Mouse (Mus musculus) limb, embryonic 10.5 days (tissue): ENCODE results near the gene Pbx4. TPM values are rescaled to one million over a fixed set of nuclear protein-coding genes. Genes with fewer than 3 reads are reported as not detected.

Experiments used
- DNase-seq: peaks from one replicate; pipeline ENCODE4 v3.0.0-alpha.2; 2017; ENCODE audit warnings: low spot score
- H3K27ac ChIP-seq: fragments of 300-500 bp; sonication (generic); 2 replicates; pipeline ENCODE4 v1.5.1; 2016; ENCODE audit warnings: mild to moderate bottlenecking
- H3K27me3 ChIP-seq: fragments of 300-500 bp; sonication (generic); 2 replicates; pipeline ENCODE4 v1.6.1; 2016; ENCODE audit warnings: low read depth, mild to moderate bottlenecking; ENCODE audit not compliant: poor library complexity, severe bottlenecking
- H3K36me3 ChIP-seq: fragments of 300-500 bp; sonication (generic); 2 replicates; pipeline ENCODE4 v1.6.1; 2016; ENCODE audit warnings: mild to moderate bottlenecking, moderate library complexity
- H3K4me1 ChIP-seq: fragments of 300-500 bp; sonication (generic); 2 replicates; pipeline ENCODE4 v1.6.1; 2016
- H3K4me3 ChIP-seq: fragments of 300-500 bp; sonication (generic); 2 replicates; pipeline ENCODE4 v1.5.1; 2016; ENCODE audit warnings: mild to moderate bottlenecking, moderate library complexity
- H3K9me3 ChIP-seq: fragments of 300-500 bp; sonication (generic); replicated peaks from 2 replicates; pipeline ENCODE4 v1.6.1; 2016; ENCODE audit warnings: mild to moderate bottlenecking
- WGBS: fragments of 180-500 bp; shearing (Covaris S2); methylation state at CpG from one replicate; pipeline ENCODE4 v1.1.7; 2016; 5-methylcytosine and 5-hydroxymethylcytosine counted together
- polyA plus RNA-seq: library from polyadenylated mRNA; unstranded; fragments of >200 nt; fragmentation: Nextera tagmentation; extraction: Ambion mirVana; gene quantifications from 2 replicates; pipeline ENCODE4 v1.2.1, GENCODE M21; 2016

The Pbx4 gene
- polyA plus RNA-seq, 1 experiment from 2014 or later: 9.6 TPM

DNA sequence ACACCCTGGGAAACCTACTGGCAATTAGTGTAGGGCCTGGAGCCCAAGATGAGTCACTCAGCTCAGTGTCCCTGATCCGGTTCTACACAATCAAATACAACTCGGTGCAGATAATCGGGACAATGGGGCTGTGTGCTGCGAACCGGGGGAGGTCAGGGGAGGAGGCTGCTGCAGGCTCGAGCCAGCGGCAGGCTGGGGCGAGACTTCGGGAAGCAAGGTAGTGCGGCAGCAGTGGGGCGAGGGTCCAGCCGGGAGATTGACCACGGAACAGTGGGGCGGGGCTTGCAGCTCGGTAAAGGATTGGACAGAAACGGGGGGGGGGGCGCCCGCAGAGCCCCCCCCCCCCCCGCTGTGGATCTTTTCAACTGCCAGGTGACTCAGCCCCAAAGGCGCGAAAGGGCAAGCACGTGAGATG is 10.3 kb upstream of the Pbx4 start:
- peaks cover 58% of the 10 kb centered on the region for H3K36me3 ChIP-seq
- DNase-seq: no peak

GRCm38 (mm10) chr8:69822386-69823191 is 9.7 kb upstream of the Pbx4 start, which contains the start of gene Lpar2:
Lpar2 (plus strand) TSS chr8:69822429.
- Histone ChIP-seq H3K4me3 (peak within 1 kb of the TSS; percentile 74), H3K9me3 (no peaks in the 10 kb centered on the region), H3K27me3 (no peaks in the 10 kb centered on the region), H3K27ac (peak within 1 kb of the TSS; percentile 91), H3K36me3 (peaks cover 58% of the 10 kb centered on the region), H3K4me1 (peaks cover 43% of the 10 kb centered on the region)
- WGBS: under 1% methylated on average over 33 of the region's 35 CpGs
- peak; percentile 89 for DNase-seq

More for the DNA sequence above, 10.3 kb upstream of the Pbx4 start:
- Histone ChIP-seq H3K27ac (peak overlapping the region; percentile 91), H3K4me1 (peaks cover 43% of the 10 kb centered on the region), H3K4me3 (peak overlapping the region; percentile 74), H3K27me3 (no peaks in the 10 kb centered on the region), H3K9me3 (no peaks in the 10 kb centered on the region)
- WGBS: 1% methylated on average over 16 of the region's 22 CpGs

- 97% methylated on average over 12 of the region's 12 CpGs for WGBS
- Histone ChIP-seq H3K27me3 (no peaks in the 10 kb centered on the region), H3K9me3 (no peaks in the 10 kb centered on the region), H3K27ac (no peak overlapping the region), H3K4me1 (peaks cover 35% of the 10 kb centered on the region), H3K36me3 (peaks cover 70% of the 10 kb centered on the region), H3K4me3 (no peak overlapping the region)
- no peak for DNase-seq
Measured at GRCm38 (mm10) chr8:69826371-69826770, 5.9 kb upstream of the Pbx4 start.

DNA sequence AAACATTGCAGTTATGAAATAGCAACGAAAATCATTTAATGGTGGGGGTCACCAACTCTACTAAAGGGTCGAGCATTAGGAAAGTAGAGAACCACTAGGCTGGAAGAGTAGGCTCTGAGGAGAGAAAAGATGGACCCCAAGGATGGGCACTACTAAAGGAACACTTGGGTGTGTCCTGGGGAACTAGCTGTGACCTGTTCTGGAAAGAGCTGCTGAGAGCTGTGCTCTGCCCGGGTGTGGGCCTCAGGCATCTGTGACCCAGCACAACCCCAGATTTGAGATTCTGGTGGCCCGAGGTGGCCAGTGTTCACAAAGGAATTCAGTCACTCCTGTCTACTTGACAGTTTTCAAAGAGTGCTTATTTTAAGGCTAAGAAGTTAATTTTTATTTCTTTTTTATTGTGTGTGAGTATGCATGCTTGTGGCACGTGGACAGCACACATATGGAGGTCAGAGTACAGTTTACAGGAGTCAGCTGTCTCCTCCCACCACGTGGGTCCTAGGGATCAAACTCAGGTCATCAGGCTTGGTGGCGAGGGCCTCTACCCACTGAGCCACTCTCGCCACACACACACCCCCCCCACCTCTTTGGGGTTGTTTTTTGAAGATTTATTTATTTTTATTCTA is 4.9 kb downstream of the Pbx4 start:
- 77% methylated on average over 8 of the region's 8 CpGs for WGBS
- no peak for DNase-seq
- Histone ChIP-seq H3K4me3 (no peak overlapping the region), H3K9me3 (no peaks in the 10 kb centered on the region), H3K4me1 (peaks cover 8% of the 10 kb centered on the region), H3K27ac (no peak overlapping the region), H3K36me3 (peaks cover 3% of the 10 kb centered on the region; the same call in 1 of the 2 replicates), H3K27me3 (0 out of 2 replicates have a peak, but pooled peaks cover 14% of the 10 kb centered on the region)

- H3K36me3 ChIP-seq: no peaks in the 10 kb centered on the region
- H3K4me3 ChIP-seq: no peak overlapping the region
- no peaks in the 10 kb centered on the region for H3K9me3 ChIP-seq
- no peak for DNase-seq
- 68% methylated on average over 3 of the region's 3 CpGs for WGBS
- H3K27me3 ChIP-seq: no peaks in the 10 kb centered on the region
- no peaks in the 10 kb centered on the region for H3K4me1 ChIP-seq
- no peak overlapping the region for H3K27ac ChIP-seq
Measured at GRCm38 (mm10) chr8:69847167-69848065, 15.1 kb downstream of the Pbx4 start.

DNA sequence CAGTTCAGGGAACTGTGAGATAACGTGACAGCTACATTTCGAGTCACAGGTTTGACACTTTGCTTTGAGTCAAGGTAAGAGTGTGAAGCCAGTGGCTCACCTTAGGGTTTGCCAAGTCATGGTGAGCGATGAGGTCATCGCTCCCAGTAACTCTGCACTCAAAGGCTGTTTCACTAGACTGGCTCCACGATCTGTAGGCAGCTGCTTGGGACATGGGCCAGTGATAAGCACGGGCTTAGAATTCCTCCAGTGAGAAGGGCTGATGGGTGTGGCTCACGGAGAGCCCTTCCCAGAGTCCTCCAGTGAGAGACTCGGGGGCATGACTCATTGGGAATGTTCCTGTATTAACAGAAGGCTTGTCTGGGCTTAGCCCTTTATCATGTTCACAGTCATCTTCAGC is 16.7 kb downstream of the Pbx4 start:
- WGBS: 86% methylated on average over 8 of the region's 8 CpGs
- no peak overlapping the region for H3K27ac ChIP-seq
- no peaks in the 10 kb centered on the region for H3K9me3 ChIP-seq
- no peak for DNase-seq
- no peaks in the 10 kb centered on the region for H3K4me1 ChIP-seq
- H3K4me3 ChIP-seq: no peak overlapping the region
- H3K27me3 ChIP-seq: no peaks in the 10 kb centered on the region
- no peaks in the 10 kb centered on the region for H3K36me3 ChIP-seq

DNA sequence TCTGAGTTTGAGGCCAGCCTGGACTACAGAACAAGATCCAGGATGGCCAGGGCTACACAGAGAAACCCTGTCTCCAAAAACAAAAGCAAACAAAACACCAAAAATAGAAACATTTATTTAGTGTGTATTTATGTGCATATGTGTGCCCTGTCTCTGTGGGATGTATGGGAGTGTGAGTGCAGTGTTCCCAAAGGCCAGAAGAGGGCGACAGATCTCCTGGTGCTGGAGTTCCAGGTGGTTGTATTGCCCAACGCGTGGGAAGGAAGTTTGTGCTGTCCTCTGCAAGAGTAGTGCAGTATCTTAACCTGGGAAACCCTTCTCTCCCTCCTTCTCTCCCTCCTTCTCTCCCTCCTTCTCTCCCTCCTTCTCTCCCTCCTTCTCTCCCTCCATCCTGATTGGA is 17.6 kb downstream of the Pbx4 start:
- no peaks in the 10 kb centered on the region for H3K4me1 ChIP-seq
- no peak overlapping the region for H3K4me3 ChIP-seq
- WGBS: 54% methylated on average over 3 of the region's 3 CpGs
- no peaks in the 10 kb centered on the region for H3K27me3 ChIP-seq
- DNase-seq: no peak
- no peaks in the 10 kb centered on the region for H3K36me3 ChIP-seq
- H3K9me3 ChIP-seq: no peaks in the 10 kb centered on the region
- H3K27ac ChIP-seq: no peak overlapping the region

DNA sequence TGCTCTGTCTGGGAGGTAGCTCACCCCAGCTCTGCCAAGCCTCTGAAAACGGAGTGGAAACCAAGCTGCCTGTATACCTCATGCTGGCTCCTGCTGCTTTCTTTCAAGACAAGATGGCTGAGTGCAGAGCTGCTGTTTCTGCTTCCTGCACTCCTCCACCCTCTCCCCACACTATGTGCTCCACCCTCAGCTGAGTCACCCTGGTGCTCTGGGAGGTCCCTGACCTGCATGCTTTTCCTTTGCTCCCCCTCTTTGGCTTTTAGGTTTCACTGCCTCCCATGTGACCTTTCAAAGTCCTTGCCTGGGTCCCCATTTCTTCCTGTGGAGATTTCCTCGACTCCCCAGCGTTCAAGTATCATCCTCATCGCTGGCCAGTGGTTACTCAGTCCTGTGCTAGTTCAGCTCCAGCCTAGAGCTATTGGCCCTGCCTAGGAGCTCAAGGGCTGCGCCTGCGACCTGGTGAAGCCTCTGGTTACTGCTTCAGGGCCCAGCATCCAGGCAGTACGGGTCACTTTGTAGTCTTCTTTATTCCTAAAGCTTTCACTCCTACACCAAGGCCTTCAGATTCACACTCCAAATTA is 18.7 kb downstream of the Pbx4 start:
- H3K27ac ChIP-seq: no peak overlapping the region
- no peak overlapping the region for H3K4me3 ChIP-seq
- no peaks in the 10 kb centered on the region for H3K4me1 ChIP-seq
- H3K9me3 ChIP-seq: no peaks in the 10 kb centered on the region
- DNase-seq: no peak
- H3K27me3 ChIP-seq: no peaks in the 10 kb centered on the region
- WGBS: 79% methylated on average over 7 of the region's 7 CpGs
- no peaks in the 10 kb centered on the region for H3K36me3 ChIP-seq

GRCm38 (mm10) chr8:69853869-69854268 is 21.6 kb downstream of the Pbx4 start:
- Histone ChIP-seq H3K4me3 (no peak overlapping the region), H3K27me3 (no peaks in the 10 kb centered on the region), H3K27ac (no peak overlapping the region), H3K36me3 (no peaks in the 10 kb centered on the region), H3K9me3 (no peaks in the 10 kb centered on the region), H3K4me1 (no peaks in the 10 kb centered on the region)
- no peak for DNase-seq
- WGBS: 93% methylated on average over 10 of the region's 10 CpGs

DNA sequence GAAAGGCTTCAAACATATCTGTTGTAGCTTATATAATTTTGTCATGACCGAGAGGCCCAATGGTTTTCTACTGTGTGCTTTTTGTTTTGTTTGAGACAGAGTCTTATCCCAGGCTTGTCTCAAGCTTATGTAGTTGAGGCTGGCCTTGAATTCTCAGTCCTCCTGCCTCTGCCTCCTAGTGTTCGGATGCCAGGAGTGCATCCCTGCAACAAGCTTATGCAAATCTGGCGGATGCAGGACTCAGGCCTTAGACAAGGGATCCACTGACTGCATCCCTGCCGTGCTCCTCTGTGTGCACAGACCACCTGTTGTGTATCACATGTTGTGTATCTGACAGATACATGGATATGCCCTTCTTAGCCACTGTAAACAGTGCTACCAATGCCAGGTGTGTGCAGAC is 28.5 kb downstream of the Pbx4 start:
- H3K9me3 ChIP-seq: no peaks in the 10 kb centered on the region
- H3K4me3 ChIP-seq: no peak overlapping the region
- no peak for DNase-seq
- no peaks in the 10 kb centered on the region for H3K4me1 ChIP-seq
- 66% methylated on average over 4 of the region's 4 CpGs for WGBS
- H3K27me3 ChIP-seq: no peaks in the 10 kb centered on the region
- H3K36me3 ChIP-seq: no peaks in the 10 kb centered on the region
- no peak overlapping the region for H3K27ac ChIP-seq

DNA sequence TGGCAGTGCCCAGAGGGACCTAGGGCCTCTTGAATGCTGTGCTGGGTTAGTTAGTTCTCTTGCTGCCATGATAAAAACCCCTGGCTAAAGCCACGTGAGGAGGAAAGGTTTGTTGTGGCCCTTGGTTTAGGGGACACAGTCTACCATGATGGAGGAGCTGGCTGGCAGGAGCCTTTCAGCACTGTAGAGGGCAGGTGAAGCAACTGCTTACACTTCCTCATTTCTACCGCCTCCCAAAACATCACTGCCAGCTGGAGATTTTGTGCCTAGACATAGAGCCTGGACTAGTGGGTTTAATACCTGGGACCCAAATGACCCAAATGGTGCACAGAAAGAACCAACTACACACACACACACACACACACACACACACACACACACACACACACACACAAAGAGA is 29.0 kb downstream of the Pbx4 start:
- no peak overlapping the region for H3K4me3 ChIP-seq
- WGBS: 65% methylated on average over 2 of the region's 2 CpGs
- H3K4me1 ChIP-seq: no peaks in the 10 kb centered on the region
- no peaks in the 10 kb centered on the region for H3K36me3 ChIP-seq
- no peak overlapping the region for H3K27ac ChIP-seq
- no peaks in the 10 kb centered on the region for H3K9me3 ChIP-seq
- DNase-seq: no peak
- H3K27me3 ChIP-seq: no peaks in the 10 kb centered on the region

- no peak overlapping the region for H3K27ac ChIP-seq
- H3K27me3 ChIP-seq: no peaks in the 10 kb centered on the region
- no peaks in the 10 kb centered on the region for H3K9me3 ChIP-seq
- no peaks in the 10 kb centered on the region for H3K4me1 ChIP-seq
- H3K36me3 ChIP-seq: no peaks in the 10 kb centered on the region
- no peak for DNase-seq
- 94% methylated on average over 5 of the region's 5 CpGs for WGBS
- no peak overlapping the region for H3K4me3 ChIP-seq
Measured at GRCm38 (mm10) chr8:69863387-69864020, 31.2 kb downstream of the Pbx4 start.
